Mouse (Mus musculus): ENCODE data around the gene Add3. TPM values are rescaled to one million over a fixed set of nuclear protein-coding genes. Genes with fewer than 3 reads are reported as not detected.

Add3 gene
- polyA plus RNA-seq (2016; fragmentation: Nextera tagmentation; extraction: Ambion mirVana) = 48.5 and 51.2 TPM in 2 replicates

DNA sequence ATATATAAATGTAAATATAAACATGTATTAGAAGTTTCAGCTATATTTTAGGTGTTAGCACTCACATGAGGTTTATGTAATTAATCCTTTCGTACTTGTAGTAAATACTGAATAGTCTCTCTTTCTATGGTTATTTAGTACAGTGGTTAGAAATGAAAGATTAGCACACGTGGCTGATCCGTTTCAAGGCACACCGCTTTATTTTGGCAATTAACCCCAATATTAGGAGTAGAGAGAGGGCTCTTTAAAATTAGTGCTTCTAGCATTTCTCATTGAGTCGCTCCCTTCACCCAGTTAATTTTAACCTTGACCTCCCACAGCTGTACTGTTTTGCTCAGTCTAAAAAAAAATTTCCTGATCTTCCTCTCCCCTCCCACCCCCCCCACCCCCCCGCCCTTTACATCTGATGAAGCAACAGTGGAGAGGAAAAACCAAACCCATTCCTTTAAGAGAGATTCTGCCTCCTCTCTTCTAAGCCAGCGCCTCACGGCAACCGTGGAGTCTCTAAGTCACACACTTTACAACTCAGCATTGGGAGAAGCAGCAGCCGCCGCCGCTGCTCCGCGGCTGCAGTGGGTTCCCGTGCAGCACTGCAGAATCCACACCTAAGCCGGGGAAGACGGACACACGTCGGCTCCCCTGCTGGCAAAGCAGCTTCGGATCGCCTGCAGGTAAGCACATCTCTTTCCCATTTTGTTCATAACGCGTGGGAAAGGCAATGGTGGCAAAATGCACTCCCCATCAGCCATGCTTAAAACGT lies at the start of gene Add3:
Add3 (plus strand) TSS at position 400 of the 760 bp plus-strand sequence.
- Histone ChIP-seq H3K9me3 (no peaks in the 10 kb centered on the region), H3K4me3 (replicated peaks) (peak within 1 kb of the TSS; percentile 90), H3K27me3 (peaks cover 21% of the 10 kb centered on the region), H3K4me2 (peak within 1 kb of the TSS; percentile 89), H3K27ac (no peak within 1 kb of the TSS), H3K36me3 (replicated peaks) (no peaks in the 10 kb centered on the region), H3K4me1 (peaks cover 48% of the 10 kb centered on the region), H3K9ac (peak within 1 kb of the TSS; percentile 40)
- no peak for ATAC-seq (ENCODE audit: low FRiP score)
- 4% methylated on average over 24 of the region's 24 CpGs for WGBS

DNA sequence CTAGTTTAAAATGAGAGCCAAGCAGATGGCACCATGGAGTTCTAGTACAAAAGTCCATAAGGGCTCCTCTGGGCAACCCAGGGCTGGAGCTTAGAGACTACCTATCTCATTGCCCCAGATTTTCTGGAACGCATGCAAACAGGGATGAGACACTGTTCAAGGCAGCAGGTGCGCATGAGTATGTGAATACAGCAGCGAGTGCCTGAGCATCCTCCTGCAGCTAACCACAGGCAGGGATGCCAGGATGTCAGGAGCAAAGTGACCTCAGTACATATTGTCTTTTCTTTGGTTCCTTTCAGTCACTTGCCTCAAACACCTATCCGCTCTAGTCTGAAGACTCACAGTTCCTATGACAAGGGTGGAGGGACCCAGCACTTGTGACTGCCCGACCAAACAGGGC lies 49.6 kb upstream of the Add3 start:
- no peak overlapping the region for H3K4me3 ChIP-seq (replicated peaks)
- no peaks in the 10 kb centered on the region for H3K36me3 ChIP-seq (replicated peaks)
- no peak overlapping the region for H3K4me2 ChIP-seq
- ATAC-seq (ENCODE audit: low FRiP score) = no peak
- H3K27ac ChIP-seq = no peak overlapping the region
- no peak overlapping the region for H3K9ac ChIP-seq
- peaks cover 7% of the 10 kb centered on the region for H3K4me1 ChIP-seq
- H3K27me3 ChIP-seq = no peaks in the 10 kb centered on the region
- 95% methylated on average over 5 of the region's 5 CpGs for WGBS
- no peaks in the 10 kb centered on the region for H3K9me3 ChIP-seq

DNA sequence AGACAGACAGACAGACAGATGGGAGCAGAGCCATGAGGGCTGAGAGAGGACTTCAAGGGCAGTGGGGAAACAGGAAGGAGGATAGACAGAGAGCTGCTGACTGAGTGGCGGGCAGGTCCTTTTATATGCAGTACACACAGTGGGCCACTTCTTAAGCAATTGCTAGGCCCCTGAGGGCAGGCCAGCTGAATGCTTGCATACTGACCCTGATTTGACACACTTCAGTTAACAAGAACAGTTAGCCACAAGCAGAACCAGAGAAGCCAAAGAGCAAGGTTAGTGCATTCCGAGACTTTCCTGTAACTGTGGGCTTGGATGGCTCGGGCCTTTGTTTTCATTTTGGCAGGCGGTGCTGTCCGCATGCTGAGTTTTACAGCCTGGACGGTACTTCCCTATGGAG lies 48.0 kb upstream of the Add3 start:
- no peak overlapping the region for H3K4me3 ChIP-seq (replicated peaks)
- no peak overlapping the region for H3K27ac ChIP-seq
- no peak overlapping the region for H3K4me2 ChIP-seq
- ATAC-seq (ENCODE audit: low FRiP score) = no peak
- no peaks in the 10 kb centered on the region for H3K27me3 ChIP-seq
- peaks cover 2% of the 10 kb centered on the region; the same call in 1 of the 2 replicates for H3K4me1 ChIP-seq
- no peaks in the 10 kb centered on the region for H3K36me3 ChIP-seq (replicated peaks)
- H3K9ac ChIP-seq = no peak overlapping the region
- no peaks in the 10 kb centered on the region for H3K9me3 ChIP-seq
- WGBS = 49% methylated on average over 6 of the region's 6 CpGs

DNA sequence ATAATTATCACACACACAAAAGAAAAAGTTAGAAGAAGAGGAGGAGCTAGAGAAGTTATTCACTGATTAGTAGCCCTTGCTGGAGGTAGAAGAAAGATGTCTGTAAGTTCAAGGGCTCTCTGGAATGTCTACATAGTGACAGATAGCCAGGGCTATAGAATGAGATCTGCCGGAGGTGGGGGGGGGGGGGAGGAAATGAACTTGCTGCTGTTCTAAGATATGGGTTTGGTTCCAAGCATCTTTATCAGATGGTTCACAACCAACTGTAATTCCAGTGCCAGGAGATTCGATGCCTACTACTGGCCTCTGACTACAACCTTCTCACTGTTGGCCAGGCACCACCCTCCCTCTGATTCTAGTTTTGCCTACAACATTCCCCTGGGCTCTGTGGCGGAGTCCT lies 46.9 kb upstream of the Add3 start:
- Histone ChIP-seq H3K9ac (no peak overlapping the region), H3K27me3 (no peaks in the 10 kb centered on the region), H3K4me2 (no peak overlapping the region), H3K4me3 (replicated peaks) (no peak overlapping the region), H3K9me3 (no peaks in the 10 kb centered on the region), H3K4me1 (no peaks in the 10 kb centered on the region), H3K27ac (no peak overlapping the region), H3K36me3 (replicated peaks) (no peaks in the 10 kb centered on the region)
- no peak for ATAC-seq (ENCODE audit: low FRiP score)
- 93% methylated on average over 3 of the region's 3 CpGs for WGBS

DNA sequence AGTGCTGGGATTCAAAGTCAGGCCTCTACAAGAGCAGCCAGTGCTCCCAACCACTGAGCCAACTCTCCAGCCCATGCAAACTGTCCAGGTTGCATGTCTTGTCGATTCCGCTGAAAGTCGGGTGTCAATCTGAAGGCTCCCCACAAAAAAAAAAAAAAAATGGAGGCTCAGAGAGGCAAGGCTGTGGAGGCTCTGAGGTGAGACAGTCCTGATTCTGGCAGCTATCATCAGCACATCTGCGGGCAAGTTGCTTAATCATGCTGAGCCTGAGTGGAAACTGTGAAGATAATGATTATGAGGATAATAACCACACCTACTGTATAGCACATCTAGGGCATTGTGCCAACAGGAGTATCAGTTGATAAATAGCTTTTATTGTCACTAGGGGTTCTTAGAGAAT lies 45.6 kb upstream of the Add3 start:
- no peak overlapping the region for H3K27ac ChIP-seq
- H3K4me3 ChIP-seq (replicated peaks) = no peak overlapping the region
- no peaks in the 10 kb centered on the region for H3K36me3 ChIP-seq (replicated peaks)
- no peaks in the 10 kb centered on the region for H3K27me3 ChIP-seq
- H3K9ac ChIP-seq = no peak overlapping the region
- ATAC-seq (ENCODE audit: low FRiP score) = no peak
- H3K4me1 ChIP-seq = no peaks in the 10 kb centered on the region
- WGBS = 85% methylated on average over 4 of the region's 4 CpGs
- H3K9me3 ChIP-seq = no peaks in the 10 kb centered on the region
- no peak overlapping the region for H3K4me2 ChIP-seq

DNA sequence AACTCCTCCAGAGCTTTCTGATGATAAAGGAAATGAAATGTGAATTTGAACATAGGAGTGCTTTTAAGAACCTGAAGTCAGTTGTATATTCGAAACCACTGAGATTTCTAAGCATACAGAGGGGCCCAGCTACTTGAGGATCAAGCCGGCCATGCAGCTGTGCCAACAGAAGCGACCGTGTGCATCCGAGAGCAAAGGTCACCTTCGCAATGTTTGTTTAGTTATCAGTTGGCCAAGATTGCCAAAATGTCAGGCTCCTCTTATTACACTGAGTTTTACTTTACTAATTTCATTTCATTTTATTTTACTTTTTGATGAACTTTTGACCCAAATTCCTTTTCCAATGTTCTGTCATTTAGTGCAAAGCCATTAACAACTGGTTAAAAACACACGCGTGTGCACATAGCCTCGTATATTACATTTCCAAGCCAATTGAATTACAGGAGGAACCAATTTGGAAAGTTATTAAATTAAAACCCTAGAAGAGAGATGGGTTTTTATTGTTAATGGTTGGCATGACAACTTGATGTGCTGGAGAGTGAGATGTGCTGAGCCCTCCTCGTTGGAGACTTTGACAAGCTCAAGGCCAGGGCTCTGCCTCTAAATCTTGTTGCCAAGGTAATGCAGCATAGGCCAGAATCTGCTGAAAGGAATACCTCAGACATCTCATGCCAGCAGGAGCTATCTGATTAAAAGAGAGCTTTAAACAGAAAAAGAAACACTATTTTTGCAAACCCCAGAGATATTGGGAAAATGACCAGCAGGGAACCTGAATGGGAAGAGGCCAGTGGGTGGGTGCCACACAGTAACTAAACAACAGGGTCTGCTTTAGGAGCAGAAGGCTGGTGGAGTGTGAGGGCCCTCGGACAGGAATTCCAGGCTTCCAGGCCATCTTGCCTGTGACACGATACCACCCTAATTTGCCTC lies 38.6 kb upstream of the Add3 start:
- Histone ChIP-seq H3K4me3 (replicated peaks) (no peak overlapping the region), H3K27me3 (no peaks in the 10 kb centered on the region), H3K9ac (no peak overlapping the region), H3K9me3 (no peaks in the 10 kb centered on the region), H3K36me3 (replicated peaks) (no peaks in the 10 kb centered on the region), H3K4me2 (no peak overlapping the region), H3K4me1 (peaks cover 5% of the 10 kb centered on the region; the same call in 1 of the 2 replicates), H3K27ac (no peak overlapping the region)
- no peak for ATAC-seq (ENCODE audit: low FRiP score)
- WGBS = 79% methylated on average over 12 of the region's 12 CpGs

DNA sequence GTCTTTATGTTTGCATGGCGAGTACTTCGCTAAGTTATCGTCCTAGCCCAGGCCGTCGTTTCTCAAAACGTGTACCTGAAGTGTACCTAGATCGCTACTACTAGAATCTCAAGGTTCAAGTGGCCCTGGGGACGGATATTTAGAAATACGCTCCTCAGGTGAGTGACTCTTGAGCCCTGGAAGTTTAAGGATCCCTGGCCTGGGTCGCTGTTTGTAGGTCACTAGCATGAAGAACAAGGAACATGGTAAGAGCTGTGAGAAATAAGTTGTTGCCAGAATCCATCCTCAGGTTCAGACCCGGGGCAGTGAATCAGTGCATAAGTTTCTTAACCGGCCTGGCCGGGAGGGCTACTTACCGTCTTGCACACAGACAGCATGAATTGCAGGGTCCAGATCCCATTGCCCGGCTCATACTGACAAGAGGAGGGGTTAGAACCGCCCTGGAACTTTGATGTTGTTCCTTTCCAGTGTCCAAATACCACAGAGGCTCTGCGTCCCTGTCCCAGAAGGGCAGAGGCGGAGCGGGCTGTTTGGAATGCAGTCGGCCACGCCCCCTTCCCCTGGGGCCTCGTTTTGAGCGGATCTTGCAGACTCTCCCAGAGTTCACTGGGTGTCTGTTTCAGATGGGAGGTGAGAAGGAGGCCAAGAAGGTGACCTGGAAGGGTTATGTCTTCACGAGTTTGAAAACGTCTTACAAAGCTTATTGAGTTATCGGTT lies 34.7 kb upstream of the Add3 start:
- Histone ChIP-seq H3K36me3 (replicated peaks) (no peaks in the 10 kb centered on the region), H3K4me1 (peaks cover 5% of the 10 kb centered on the region; the same call in 1 of the 2 replicates), H3K4me3 (replicated peaks) (no peak overlapping the region), H3K27ac (no peak overlapping the region), H3K9me3 (no peaks in the 10 kb centered on the region), H3K9ac (no peak overlapping the region), H3K4me2 (no peak overlapping the region), H3K27me3 (no peaks in the 10 kb centered on the region)
- 51% methylated on average over 26 of the region's 26 CpGs for WGBS
- ATAC-seq (ENCODE audit: low FRiP score) = no peak

DNA sequence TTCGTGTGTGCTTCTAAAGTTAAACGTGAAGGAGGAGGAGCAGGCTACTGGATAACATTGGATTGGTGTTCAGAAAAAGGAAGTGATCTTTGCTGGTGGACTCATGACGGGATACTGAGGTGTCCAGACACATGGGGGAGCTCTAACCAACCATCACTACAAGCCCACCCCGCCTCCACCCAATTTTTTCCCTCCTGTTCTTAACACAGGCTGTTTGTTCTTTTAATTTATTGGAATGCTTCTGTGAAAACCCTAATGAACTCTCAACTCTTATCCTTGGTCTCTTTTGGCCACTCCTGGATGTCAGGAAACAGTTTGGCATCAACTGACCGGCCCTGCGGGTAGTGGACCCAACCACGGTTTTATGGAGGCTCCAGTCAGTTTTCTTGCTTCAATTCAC lies 33.3 kb upstream of the Add3 start:
- Histone ChIP-seq H3K4me2 (no peak overlapping the region), H3K4me1 (peaks cover 5% of the 10 kb centered on the region), H3K27ac (no peak overlapping the region), H3K9me3 (no peaks in the 10 kb centered on the region), H3K9ac (no peak overlapping the region), H3K27me3 (no peaks in the 10 kb centered on the region), H3K36me3 (replicated peaks) (no peaks in the 10 kb centered on the region), H3K4me3 (replicated peaks) (no peak overlapping the region)
- 80% methylated on average over 7 of the region's 7 CpGs for WGBS
- ATAC-seq (ENCODE audit: low FRiP score) = no peak

DNA sequence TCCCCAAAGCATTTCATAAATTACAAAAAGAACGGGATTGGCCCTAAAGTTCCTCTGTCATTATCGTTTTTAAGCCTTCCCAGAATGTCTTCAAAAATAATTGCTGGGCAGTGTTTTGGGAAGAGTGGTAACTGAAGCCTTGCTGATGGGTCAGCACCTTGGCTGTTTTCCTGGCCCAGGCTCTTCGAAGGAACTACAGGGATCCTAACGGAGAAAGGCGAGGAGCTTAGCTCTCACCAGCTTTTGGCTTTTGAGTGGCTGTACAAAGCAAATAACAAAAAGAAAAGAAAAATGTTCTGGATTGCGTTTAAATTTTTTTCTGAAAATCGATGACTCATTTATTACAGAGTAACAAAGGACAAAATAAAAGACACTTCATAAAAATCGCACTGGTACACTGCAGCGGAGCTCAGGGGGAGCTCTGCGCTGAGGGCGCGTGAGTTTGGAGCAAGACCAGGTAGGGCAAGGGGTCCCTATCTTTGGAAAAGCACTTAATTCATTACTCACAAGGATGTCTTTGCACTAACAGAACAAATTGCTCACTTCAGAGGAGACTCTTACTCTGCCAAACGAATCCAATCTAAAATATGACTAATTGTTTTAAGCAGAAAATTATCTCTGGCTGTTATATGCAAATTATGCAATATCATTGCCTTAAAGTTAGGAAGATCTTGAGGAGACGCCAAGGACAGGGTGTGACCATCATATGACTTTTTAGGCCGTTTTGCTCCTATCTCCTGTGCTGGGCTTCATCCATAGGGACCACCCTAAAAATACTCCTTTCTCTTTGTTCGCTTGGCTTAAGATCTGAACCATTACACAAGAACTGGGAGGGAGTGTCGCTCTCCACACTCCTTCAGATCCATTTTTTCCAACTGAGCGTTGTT lies 32.6 kb upstream of the Add3 start:
- no peak overlapping the region for H3K9ac ChIP-seq
- no peak overlapping the region for H3K4me2 ChIP-seq
- peaks cover 5% of the 10 kb centered on the region for H3K4me1 ChIP-seq
- no peaks in the 10 kb centered on the region for H3K9me3 ChIP-seq
- WGBS = 86% methylated on average over 18 of the region's 18 CpGs
- no peaks in the 10 kb centered on the region for H3K27me3 ChIP-seq
- no peaks in the 10 kb centered on the region for H3K36me3 ChIP-seq (replicated peaks)
- no peak overlapping the region for H3K27ac ChIP-seq
- no peak overlapping the region for H3K4me3 ChIP-seq (replicated peaks)
- ATAC-seq (ENCODE audit: low FRiP score) = no peak

DNA sequence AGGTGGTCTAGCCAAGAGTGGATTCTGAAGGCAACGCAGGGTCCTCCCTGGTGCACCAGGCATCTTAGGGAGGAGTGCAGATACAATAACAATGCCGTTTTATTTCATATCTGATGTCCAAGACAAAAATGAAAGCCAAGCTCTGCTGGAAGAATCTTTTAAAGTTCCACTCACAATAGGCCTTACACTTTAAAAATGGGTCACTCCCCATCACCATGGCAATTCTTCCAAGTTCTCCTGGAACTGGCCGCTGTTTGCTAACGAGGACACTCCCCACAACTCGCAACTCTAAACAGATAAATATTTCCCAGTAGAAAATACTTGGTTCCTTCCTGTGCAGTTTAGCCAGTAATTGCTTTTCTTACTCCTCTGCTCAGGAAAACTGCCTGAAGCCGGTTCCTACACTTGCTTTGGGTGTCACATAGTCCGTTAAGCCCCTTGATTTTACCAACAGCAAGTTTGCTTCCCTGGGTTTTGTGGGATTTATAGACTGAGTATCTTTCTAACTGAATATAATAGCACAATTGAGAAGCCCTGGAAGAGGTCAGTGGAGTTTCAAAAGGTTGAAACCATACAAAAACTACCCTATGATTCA lies 28.1 kb upstream of the Add3 start:
- H3K36me3 ChIP-seq (replicated peaks) = no peaks in the 10 kb centered on the region
- no peak overlapping the region for H3K4me2 ChIP-seq
- 46% methylated on average over 7 of the region's 7 CpGs for WGBS
- H3K27me3 ChIP-seq = no peaks in the 10 kb centered on the region
- H3K4me1 ChIP-seq = no peaks in the 10 kb centered on the region; the same call in 1 of the 2 replicates
- no peak overlapping the region for H3K4me3 ChIP-seq (replicated peaks)
- H3K9me3 ChIP-seq = no peaks in the 10 kb centered on the region
- no peak overlapping the region for H3K27ac ChIP-seq
- no peak for ATAC-seq (ENCODE audit: low FRiP score)
- H3K9ac ChIP-seq = no peak overlapping the region

DNA sequence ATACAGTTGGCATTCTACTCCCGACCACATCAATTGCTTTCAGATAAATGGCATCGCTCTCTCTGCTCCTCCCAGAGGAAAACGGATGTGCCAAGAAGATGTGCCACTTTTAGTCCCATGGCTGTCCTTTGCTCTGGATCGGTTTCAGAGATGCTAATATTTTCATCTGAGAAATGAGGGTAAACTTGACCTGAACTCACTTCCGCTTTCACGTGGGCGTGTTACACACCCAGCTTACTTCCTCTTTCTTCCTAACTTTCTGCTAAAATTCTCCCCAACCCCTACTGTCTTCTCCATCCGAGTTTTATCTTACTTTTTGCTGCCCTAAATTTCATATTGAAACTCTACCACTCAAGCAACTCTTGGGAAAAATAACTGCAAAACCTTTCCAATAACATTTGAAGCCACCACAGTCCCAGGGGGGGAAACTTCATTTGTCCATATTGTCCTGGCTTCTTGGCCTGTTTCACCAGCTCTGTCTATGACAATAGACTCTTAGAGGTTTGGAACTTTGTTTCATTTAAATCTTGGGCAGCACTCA lies 20.9 kb upstream of the Add3 start:
- no peaks in the 10 kb centered on the region for H3K27me3 ChIP-seq
- H3K4me2 ChIP-seq = no peak overlapping the region
- no peak overlapping the region for H3K9ac ChIP-seq
- WGBS = 86% methylated on average over 8 of the region's 8 CpGs
- no peak for ATAC-seq (ENCODE audit: low FRiP score)
- H3K27ac ChIP-seq = no peak overlapping the region
- no peaks in the 10 kb centered on the region for H3K4me1 ChIP-seq
- H3K9me3 ChIP-seq = 0 out of 2 replicates have a peak, but pooled peaks cover 3% of the 10 kb centered on the region
- no peaks in the 10 kb centered on the region for H3K36me3 ChIP-seq (replicated peaks)
- no peak overlapping the region for H3K4me3 ChIP-seq (replicated peaks)
